Mouse (Mus musculus): Measurements from ENCODE around the gene Hist1h4j. TPM values are rescaled to one million over a fixed set of nuclear protein-coding genes. Genes with fewer than 3 reads are reported as not detected.
"Not testable (repeated sequence)": the region's sequence is repeated elsewhere in the genome, so short reads cannot be mapped to it uniquely, and the experiment has no call there.

Hist1h4j gene
- polyA plus RNA-seq, 1 experiment = 58.6 TPM

DNA sequence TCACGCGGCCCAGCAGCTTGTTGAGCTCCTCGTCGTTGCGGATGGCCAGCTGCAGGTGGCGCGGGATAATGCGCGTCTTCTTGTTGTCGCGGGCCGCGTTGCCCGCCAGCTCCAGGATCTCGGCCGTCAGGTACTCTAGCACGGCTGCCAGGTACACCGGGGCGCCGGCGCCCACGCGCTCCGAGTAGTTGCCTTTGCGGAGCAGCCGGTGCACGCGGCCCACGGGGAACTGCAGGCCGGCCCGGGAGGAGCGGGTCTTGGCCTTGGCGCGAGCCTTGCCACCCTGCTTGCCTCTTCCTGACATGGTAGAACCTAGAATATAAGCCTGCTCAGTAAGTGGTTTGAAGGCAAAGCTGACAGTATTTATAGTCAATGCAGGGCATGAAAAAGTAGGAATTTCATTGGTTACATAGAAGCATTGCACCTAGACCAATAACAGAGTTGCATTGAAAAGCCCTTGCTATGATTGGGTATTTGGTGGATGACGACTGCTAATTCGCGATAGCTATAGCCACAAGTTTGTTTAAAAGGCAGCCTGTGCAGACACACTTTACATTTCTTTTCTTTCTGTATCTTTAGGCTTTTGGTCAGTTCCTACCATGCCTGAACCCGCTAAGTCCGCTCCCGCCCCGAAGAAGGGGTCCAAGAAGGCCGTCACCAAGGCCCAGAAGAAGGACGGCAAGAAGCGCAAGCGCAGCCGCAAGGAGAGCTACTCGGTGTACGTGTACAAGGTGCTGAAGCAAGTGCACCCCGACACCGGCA lies 18.8 kb downstream of the Hist1h4j start, which contains the start of the genes Hist1h2ak and Hist1h2bn:
Gene Hist1h2ak, minus strand, starts transcription at position 304 of the 762 bp plus-strand sequence.
Gene Hist1h2bn, plus strand, starts transcription at position 600 of the 762 bp plus-strand sequence.
- whole genome bisulfite sequencing = under 1% methylated on average over 48 of the region's 50 CpGs
- H3K4me3 ChIP-seq (replicated peaks; ENCODE audit: control insufficient read depth, low read depth, low read length) = peak within 1 kb of the TSS; percentile 69
- peak within 1 kb of the TSS; percentile 99 for H3K27ac ChIP-seq (ENCODE audit: control insufficient read depth, insufficient read depth, low read depth, low read length, poor library complexity)
- not testable (repeated sequence) for H3K4me1 ChIP-seq (ENCODE audit: control insufficient read depth, insufficient read depth, low read length)
- TF ChIP-seq POLR2A (IDR thresholded peaks at IDR 0.05; ENCODE audit: borderline replicate concordance, control insufficient read depth, low read depth, low read length) = peak; percentile 97

DNA sequence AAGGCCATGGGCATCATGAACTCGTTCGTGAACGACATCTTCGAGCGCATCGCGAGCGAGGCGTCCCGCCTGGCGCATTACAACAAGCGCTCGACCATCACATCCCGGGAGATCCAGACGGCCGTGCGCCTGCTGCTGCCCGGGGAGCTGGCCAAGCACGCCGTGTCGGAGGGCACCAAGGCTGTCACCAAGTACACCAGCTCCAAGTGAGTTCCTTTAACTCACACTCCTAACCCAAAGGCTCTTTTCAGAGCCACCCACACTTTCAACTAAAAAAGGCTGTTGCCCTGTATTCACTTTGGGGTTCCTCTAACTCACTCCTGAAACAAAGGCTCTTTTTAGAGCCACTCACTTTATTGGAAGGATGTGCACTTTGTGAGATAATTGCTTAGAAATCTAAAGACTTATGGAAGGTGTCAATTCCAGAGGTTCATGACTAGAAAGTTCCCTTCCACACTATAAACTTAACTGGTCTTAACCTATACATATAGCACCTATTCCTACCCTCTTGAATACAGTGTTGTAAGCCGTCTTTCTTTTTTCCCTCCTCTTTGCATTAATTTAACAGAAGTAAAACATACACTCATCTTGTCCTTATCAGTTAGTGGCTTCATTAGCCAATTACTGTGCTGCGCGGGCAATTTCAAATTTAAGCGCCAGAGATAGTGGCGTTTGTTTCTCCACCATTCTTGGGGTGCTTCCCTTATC lies 19.6 kb downstream of the Hist1h4j start:
- under 1% methylated on average over 21 of the region's 26 CpGs for WGBS

DNA sequence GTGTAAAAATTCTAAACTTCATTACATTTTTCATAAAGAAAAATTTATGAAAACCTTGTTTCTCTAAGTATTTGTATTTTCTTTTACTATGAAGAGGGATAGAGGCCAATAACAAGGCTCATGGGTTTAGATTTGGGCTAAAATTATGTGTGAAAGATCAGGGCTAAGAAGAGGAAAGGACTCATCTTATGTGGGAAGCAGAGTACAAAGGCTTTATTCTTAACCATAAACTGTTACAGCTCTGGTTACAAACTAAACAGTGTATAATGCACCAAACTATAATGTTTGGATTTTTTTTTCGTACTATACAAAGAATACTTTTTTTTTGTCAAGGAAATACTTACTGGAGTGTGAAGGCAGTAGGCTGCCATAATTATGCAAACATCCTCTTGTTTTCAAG lies 20.8 kb downstream of the Hist1h4j start:
- 61% methylated on average over 1 of the region's 1 CpGs for WGBS
- no peak overlapping the region for H3K27ac ChIP-seq (ENCODE audit: control insufficient read depth, insufficient read depth, low read depth, low read length, poor library complexity)
- TF ChIP-seq POLR2A (IDR thresholded peaks at IDR 0.05; ENCODE audit: borderline replicate concordance, control insufficient read depth, low read depth, low read length) (no peak), CTCF (IDR thresholded peaks at IDR 0.05; ENCODE audit: control insufficient read depth, insufficient read depth, low read length) (no peak)
- peak overlapping the region; percentile 20 for H3K4me3 ChIP-seq (replicated peaks; ENCODE audit: control insufficient read depth, low read depth, low read length)
- peaks cover 2% of the 10 kb centered on the region; the same call in 1 of the 2 replicates for H3K4me1 ChIP-seq (ENCODE audit: control insufficient read depth, insufficient read depth, low read length)

More for the DNA sequence above, 19.6 kb downstream of the Hist1h4j start:
- Histone ChIP-seq H3K27ac (ENCODE audit: control insufficient read depth, insufficient read depth, low read depth, low read length, poor library complexity) (peak overlapping the region; percentile 93), H3K4me3 (replicated peaks; ENCODE audit: control insufficient read depth, low read depth, low read length) (peak overlapping the region; percentile 59)
- not testable (repeated sequence) for H3K4me1 ChIP-seq (ENCODE audit: control insufficient read depth, insufficient read depth, low read length)
- peak; percentile 74; the same call in 1 of the 2 replicates for TF ChIP-seq POLR2A (IDR thresholded peaks at IDR 0.05; ENCODE audit: borderline replicate concordance, control insufficient read depth, low read depth, low read length)

DNA sequence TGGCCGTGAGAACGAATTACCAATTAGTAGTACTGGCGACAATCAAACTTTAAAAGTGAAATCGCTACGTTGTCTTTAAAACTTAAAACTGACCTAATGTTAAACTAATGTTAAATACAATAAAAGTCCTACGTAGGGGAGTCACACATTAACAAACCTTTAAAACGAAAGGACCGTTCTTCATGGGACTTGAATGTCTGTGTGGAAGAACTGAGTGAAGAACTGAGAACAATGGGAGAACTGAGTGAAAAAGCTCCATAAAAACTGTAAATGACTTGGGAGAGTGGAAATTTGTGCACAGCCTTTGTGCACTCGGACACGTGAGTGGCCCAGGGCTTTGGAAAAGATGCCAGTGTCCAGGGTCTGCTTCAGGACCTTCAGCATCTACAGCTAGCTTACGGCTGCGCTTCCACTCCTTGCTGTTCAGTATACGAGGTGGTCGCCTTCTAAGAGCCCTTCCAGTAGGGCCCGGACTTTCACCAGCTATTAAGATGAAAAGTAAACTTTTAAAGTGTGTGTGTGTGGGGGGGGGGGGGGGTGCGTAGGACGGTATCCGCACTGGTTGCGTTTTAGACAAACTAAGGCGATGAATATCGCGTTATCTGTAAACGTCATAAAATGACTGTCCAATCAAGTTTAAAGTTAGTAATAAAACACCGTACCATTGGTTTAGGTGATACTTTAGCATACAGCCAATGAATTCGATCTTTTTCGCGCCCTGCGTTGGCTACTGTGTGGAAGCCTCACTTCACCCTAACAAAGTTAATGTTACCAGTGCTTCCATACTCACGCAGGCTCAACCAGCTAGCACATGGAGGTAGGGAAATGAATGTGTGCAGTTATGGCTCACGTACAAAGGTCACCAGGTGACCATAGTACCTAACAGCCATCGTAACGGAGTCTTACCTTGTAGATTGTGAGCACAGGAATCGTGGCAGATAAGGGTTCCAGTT lies 44.2 kb downstream of the Hist1h4j start:
- 2% methylated on average over 33 of the region's 33 CpGs for WGBS
- no peak for TF ChIP-seq POLR2A (IDR thresholded peaks at IDR 0.05; ENCODE audit: borderline replicate concordance, control insufficient read depth, low read depth, low read length)
- no peak for TF ChIP-seq CTCF (IDR thresholded peaks at IDR 0.05; ENCODE audit: control insufficient read depth, insufficient read depth, low read length)
- peak overlapping the region; percentile 99 for H3K27ac ChIP-seq (ENCODE audit: control insufficient read depth, insufficient read depth, low read depth, low read length, poor library complexity)
- peak overlapping the region; percentile 91 for H3K4me3 ChIP-seq (replicated peaks; ENCODE audit: control insufficient read depth, low read depth, low read length)
- peaks cover 3% of the 10 kb centered on the region; the same call in 1 of the 2 replicates for H3K4me1 ChIP-seq (ENCODE audit: control insufficient read depth, insufficient read depth, low read length)

DNA sequence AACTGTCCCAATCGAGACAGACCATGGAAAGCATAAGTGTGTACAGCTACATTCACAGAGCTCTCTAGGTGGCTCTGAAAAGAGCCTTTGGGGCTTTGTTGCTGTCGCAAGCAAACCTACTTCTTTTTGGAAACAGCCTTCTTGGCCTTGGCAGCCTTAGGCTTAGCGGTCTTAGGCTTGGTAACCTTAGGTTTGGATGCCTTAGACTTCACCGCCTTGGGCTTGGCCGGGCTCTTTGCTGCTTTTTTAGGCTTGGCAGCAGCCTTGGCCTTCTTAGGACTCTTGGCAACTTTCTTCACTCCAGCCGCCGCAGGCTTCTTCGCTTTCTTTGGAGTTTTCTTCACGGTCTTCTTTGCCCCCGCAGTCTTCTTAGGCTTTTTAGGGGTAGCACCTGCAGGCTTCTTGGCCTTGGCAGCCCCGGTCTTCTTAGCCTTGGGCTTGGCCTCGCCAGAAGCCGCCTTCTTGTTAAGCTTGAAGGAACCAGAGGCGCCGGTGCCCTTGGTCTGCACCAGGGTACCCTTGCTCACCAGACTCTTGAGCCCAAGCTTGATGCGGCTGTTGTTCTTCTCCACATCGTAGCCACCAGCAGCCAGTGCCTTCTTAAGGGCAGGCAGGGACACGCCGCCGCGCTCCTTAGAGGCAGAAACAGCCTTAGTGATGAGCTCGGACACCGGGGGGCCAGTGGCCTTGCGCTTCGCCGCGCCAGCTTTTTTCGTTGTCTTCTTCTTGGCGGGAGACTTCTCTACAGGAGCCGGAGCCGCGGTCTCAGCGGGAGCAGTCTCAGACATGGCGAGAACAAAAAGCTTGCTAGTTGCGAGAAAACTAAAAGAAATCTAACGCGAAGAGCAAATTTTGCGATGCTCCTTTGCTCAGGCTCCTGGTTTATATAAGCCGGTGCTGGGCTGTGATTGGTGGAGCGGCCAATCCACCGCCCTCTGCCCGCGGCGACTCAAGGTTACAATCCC lies 45.2 kb downstream of the Hist1h4j start, which contains the start of gene Hist1h1b:
Gene Hist1h1b, minus strand, starts transcription at position 859 of the 965 bp plus-strand sequence.
- Histone ChIP-seq H3K4me3 (replicated peaks; ENCODE audit: control insufficient read depth, low read depth, low read length) (peak within 1 kb of the TSS; percentile 91), H3K27ac (ENCODE audit: control insufficient read depth, insufficient read depth, low read depth, low read length, poor library complexity) (peak within 1 kb of the TSS; percentile 99), H3K4me1 (ENCODE audit: control insufficient read depth, insufficient read depth, low read length) (peaks cover 4% of the 10 kb centered on the region; the same call in 1 of the 2 replicates)
- no peak for TF ChIP-seq CTCF (IDR thresholded peaks at IDR 0.05; ENCODE audit: control insufficient read depth, insufficient read depth, low read length)
- TF ChIP-seq POLR2A (IDR thresholded peaks at IDR 0.05; ENCODE audit: borderline replicate concordance, control insufficient read depth, low read depth, low read length) = peak; percentile 100
- under 1% methylated on average over 44 of the region's 44 CpGs for WGBS

DNA sequence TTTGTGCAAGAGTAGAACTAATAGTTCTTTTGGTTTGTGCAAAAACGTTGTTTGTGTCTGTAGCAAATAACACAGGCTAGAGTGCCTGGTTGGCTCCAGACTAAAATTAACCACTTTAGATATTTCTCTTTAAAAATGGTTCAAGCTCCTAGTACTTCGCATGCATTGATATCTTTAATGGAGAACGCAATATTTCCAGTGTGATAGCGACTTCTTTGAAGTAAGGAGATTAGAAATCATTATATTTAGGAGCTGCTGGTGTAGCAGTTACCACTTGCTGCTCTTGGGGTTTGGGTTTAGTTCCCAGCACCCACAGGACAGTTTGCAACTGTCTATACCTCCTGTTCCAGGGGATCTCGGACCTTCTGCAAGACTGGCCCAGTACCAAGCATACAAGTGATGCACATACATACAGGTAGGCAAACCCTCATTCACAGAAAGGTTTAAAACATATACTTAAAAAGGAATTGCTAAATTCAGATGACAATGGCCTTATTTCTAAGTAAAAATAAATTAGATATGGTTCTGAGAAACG lies 46.2 kb downstream of the Hist1h4j start:
- no peak for TF ChIP-seq POLR2A (IDR thresholded peaks at IDR 0.05; ENCODE audit: borderline replicate concordance, control insufficient read depth, low read depth, low read length)
- TF ChIP-seq CTCF (IDR thresholded peaks at IDR 0.05; ENCODE audit: control insufficient read depth, insufficient read depth, low read length) = no peak
- H3K4me3 ChIP-seq (replicated peaks; ENCODE audit: control insufficient read depth, low read depth, low read length) = no peak overlapping the region
- peak overlapping the region; percentile 72; the same call in 1 of the 2 replicates for H3K27ac ChIP-seq (ENCODE audit: control insufficient read depth, insufficient read depth, low read depth, low read length, poor library complexity)
- peaks cover 4% of the 10 kb centered on the region; the same call in 1 of the 2 replicates for H3K4me1 ChIP-seq (ENCODE audit: control insufficient read depth, insufficient read depth, low read length)
- WGBS = 47% methylated on average over 6 of the region's 6 CpGs

Measured in bone marrow, adult 2 months (tissue).